Mouse (Mus musculus) gastrocnemius, adult 18-20 months (tissue): Measurements from ENCODE around the gene Tpsab1. TPM values are rescaled to one million over a fixed set of nuclear protein-coding genes. Genes with fewer than 3 reads are reported as not detected.

ENCODE experiments used
- total RNA-seq, 2 experiments: library from RNA; stranded (reverse); gene quantifications; 2 replicates each; pipeline ENCODE4 v1.2.3; 2021

Gene Tpsab1
- total RNA-seq, 2 experiments from 2014 or later, result 2.0 to 3.4 TPM

Other genes with a start within 250 kb of the Tpsab1 start
- gene Telo2, start 229.6 kb downstream of the Tpsab1 start, total RNA-seq, result 1 to 10 TPM; 4.0 to 6.0 TPM
- 1 to 10 TPM; 1.1 to 1.5 TPM for gene Ptx4, start 224.8 kb downstream of the Tpsab1 start, total RNA-seq
- gene Clcn7, start 212.2 kb downstream of the Tpsab1 start, total RNA-seq, result 10 to 100 TPM; 15.0 to 16.0 TPM
- not detected for gene Ccdc154, start 183.1 kb downstream of the Tpsab1 start, total RNA-seq
- not detected for gene Gm38655, start 170.1 kb downstream of the Tpsab1 start, total RNA-seq
- 10 to 100 TPM; 12.7 to 14.5 TPM for gene BC003965, start 161.0 kb downstream of the Tpsab1 start, total RNA-seq
- 1 to 10 TPM; 5.3 to 5.8 TPM for gene Unkl, start 157.2 kb downstream of the Tpsab1 start, total RNA-seq
- gene Gnptg, start 105.4 kb downstream of the Tpsab1 start, total RNA-seq, result 10 to 100 TPM; 14.1 to 15.6 TPM
- gene Tsr3, start 105.4 kb downstream of the Tpsab1 start, total RNA-seq, result 10 to 100 TPM; 16.7 to 18.3 TPM
- gene Baiap3, start 89.2 kb downstream of the Tpsab1 start, total RNA-seq, result under 1 TPM; 0.14 to 0.21 TPM
- gene Ube2i, start 70.9 kb downstream of the Tpsab1 start, total RNA-seq, result 10 to 100 TPM; 57.0 to 61.5 TPM
- under 1 TPM; 0.55 to 0.66 TPM for gene Prss34, start 47.2 kb downstream of the Tpsab1 start, total RNA-seq
- not detected for gene Prss28, start 36.9 kb downstream of the Tpsab1 start, total RNA-seq
- gene Prss29, start 26.9 kb downstream of the Tpsab1 start, total RNA-seq, result not detected
- 1 to 10 TPM; 4.7 to 5.8 TPM for gene Tpsb2, start 20.7 kb upstream of the Tpsab1 start, total RNA-seq
- gene Tpsg1, start 23.7 kb upstream of the Tpsab1 start, total RNA-seq, result under 1 TPM; 0.30 to 0.31 TPM
- 1 to 10 TPM in 1 of 2 experiments, under 1 TPM in 1; 0.81 to 1.1 TPM for gene Cacna1h, start 88.2 kb upstream of the Tpsab1 start, total RNA-seq
- gene Tekt4, start 109.1 kb upstream of the Tpsab1 start, total RNA-seq, result not detected
- not detected for gene Sstr5, start 151.7 kb upstream of the Tpsab1 start, total RNA-seq
- under 1 TPM; 0.37 to 0.59 TPM for gene Sox8, start 225.1 kb upstream of the Tpsab1 start, total RNA-seq
- 10 to 100 TPM; 11.3 to 12.6 TPM for gene Lmf1, start 233.5 kb upstream of the Tpsab1 start, total RNA-seq